In genomic region chr1:33932845-33933499, GRCm38 (mm10) we compare ENCODE assay signal across 18 mouse cellular contexts. TPM values are rescaled to one million over a fixed set of nuclear protein-coding genes. Genes with fewer than 3 reads are reported as not detected.
DNase-seq lines count a peak whose midpoint lies in the region; ATAC-seq and TF ChIP-seq lines count a peak whose summit lies in the region.
"Had no signal": no experiment of that assay in that cellular context is flagged by ENCODE, and none has a peak within 500 bp of the region (broad histone marks: within the 10 kb centered on the region; RNA-seq: fewer than 3 reads in every experiment).

No protein-coding gene starts in this region.

- no peaks in the 10 kb centered on the region for H3K9me3 ChIP-seq in forebrain, embryonic 14.5 days (replicated peaks; ENCODE audit: control insufficient read depth, low read length)
- H3K9me3 ChIP-seq in hindbrain, embryonic 12.5 days (replicated peaks): no peaks in the 10 kb centered on the region
- H3K9me3 ChIP-seq in midbrain, embryonic 14.5 days (ENCODE audit: control insufficient read depth, low read length): no peaks in the 10 kb centered on the region
- H3K9me3 ChIP-seq in liver, embryonic 12.5 days (replicated peaks): no peaks in the 10 kb centered on the region
- H3K9me3 ChIP-seq: G1E; intestine, embryonic 15.5 days; kidney, embryonic 15.5 days; neural tube, embryonic 12.5 days had no signal

- intact Hi-C loops in left cerebral cortex, postnatal 14 days (cut with DNase I): no loop called here

- DNase-seq in left cerebral cortex, postnatal 14 days (ENCODE audit: low spot score in 2 of 2): peak; percentile 36 to 40
- DNase-seq in left cerebral cortex, adult 11 months (ENCODE audit: low spot score): no peak
- peak; percentile 73 for DNase-seq in forebrain, embryonic 14.5 days (ENCODE audit: low spot score)
- DNase-seq in midbrain, embryonic 14.5 days: peak; percentile 62
- no peak for DNase-seq in spleen, postnatal 36 days (ENCODE audit: low spot score in 2 of 2)
- DNase-seq in lung, adult 2 months: no peak
- DNase-seq: cerebellum, adult 11-12 months; heart, postnatal 14 days; lung, embryonic 14.5 days; lung, postnatal 4 days had no signal

- no peak for TF ChIP-seq CTCF in lung, adult 2 months (IDR thresholded peaks at IDR 0.05; ENCODE audit: insufficient read depth, low read length)

- no peak overlapping the region for H3K27ac ChIP-seq in forebrain, embryonic 14.5 days (ENCODE audit: low read depth, low read length)
- no peak overlapping the region for H3K27ac ChIP-seq in hindbrain, embryonic 12.5 days
- H3K27ac ChIP-seq in midbrain, embryonic 14.5 days (replicated peaks; ENCODE audit: low read depth, low read length): no peak overlapping the region
- H3K27ac ChIP-seq in liver, embryonic 12.5 days: no peak overlapping the region
- H3K27ac ChIP-seq: intestine, embryonic 15.5 days; kidney, embryonic 15.5 days; neural tube, embryonic 12.5 days had no signal

- no peaks in the 10 kb centered on the region for H3K4me1 ChIP-seq in forebrain, embryonic 14.5 days (ENCODE audit: control insufficient read depth, insufficient read depth, low read length)
- H3K4me1 ChIP-seq in hindbrain, embryonic 12.5 days: peaks cover 10% of the 10 kb centered on the region
- H3K4me1 ChIP-seq in midbrain, embryonic 14.5 days (ENCODE audit: control insufficient read depth, insufficient read depth, low read length): peaks cover 7% of the 10 kb centered on the region; the same call in 1 of the 2 replicates
- no peaks in the 10 kb centered on the region for H3K4me1 ChIP-seq in lung, adult 2 months (ENCODE audit: control insufficient read depth, insufficient read depth, low read length)
- no peaks in the 10 kb centered on the region for H3K4me1 ChIP-seq in liver, embryonic 12.5 days
- H3K4me1 ChIP-seq: intestine, embryonic 15.5 days; kidney, embryonic 15.5 days; neural tube, embryonic 12.5 days had no signal

- H3K9ac ChIP-seq in forebrain, embryonic 14.5 days (ENCODE audit: low read length): no peak overlapping the region
- H3K9ac ChIP-seq in hindbrain, embryonic 12.5 days: no peak overlapping the region
- no peak overlapping the region for H3K9ac ChIP-seq in midbrain, embryonic 14.5 days (replicated peaks; ENCODE audit: low read length)
- no peak overlapping the region for H3K9ac ChIP-seq in liver, embryonic 12.5 days
- H3K9ac ChIP-seq: intestine, embryonic 15.5 days; kidney, embryonic 15.5 days; lung, embryonic 14.5 days; neural tube, embryonic 12.5 days had no signal

- H3K4me3 ChIP-seq in forebrain, embryonic 14.5 days (ENCODE audit: low read depth, low read length): no peak overlapping the region
- H3K4me3 ChIP-seq in hindbrain, embryonic 12.5 days: no peak overlapping the region
- H3K4me3 ChIP-seq in midbrain, embryonic 14.5 days (replicated peaks; ENCODE audit: low read depth, low read length): no peak overlapping the region
- H3K4me3 ChIP-seq in lung, adult 2 months (replicated peaks; ENCODE audit: extremely low read depth, low read depth, low read length): no peak overlapping the region
- no peak overlapping the region for H3K4me3 ChIP-seq in liver, embryonic 12.5 days
- H3K4me3 ChIP-seq: intestine, embryonic 15.5 days; kidney, embryonic 15.5 days; neural tube, embryonic 12.5 days had no signal

- H3K27me3 ChIP-seq in forebrain, embryonic 14.5 days (replicated peaks; ENCODE audit: control insufficient read depth, insufficient read depth, low read length): no peaks in the 10 kb centered on the region
- no peaks in the 10 kb centered on the region for H3K27me3 ChIP-seq in hindbrain, embryonic 12.5 days
- H3K27me3 ChIP-seq in midbrain, embryonic 14.5 days (ENCODE audit: control insufficient read depth, insufficient read depth, low read length): no peaks in the 10 kb centered on the region
- H3K27me3 ChIP-seq in liver, embryonic 12.5 days (replicated peaks): no peaks in the 10 kb centered on the region
- H3K27me3 ChIP-seq: intestine, embryonic 15.5 days; kidney, embryonic 15.5 days; neural tube, embryonic 12.5 days had no signal

- ATAC-seq in forebrain, embryonic 14.5 days: peak; percentile 77
- peak; percentile 54; the same call in 1 of the 2 replicates for ATAC-seq in hindbrain, embryonic 12.5 days (ENCODE audit: low FRiP score)
- ATAC-seq in midbrain, embryonic 14.5 days (ENCODE audit: low FRiP score, low TSS enrichment): no peak
- ATAC-seq in liver, embryonic 12.5 days: no peak
- ATAC-seq: CD4-positive, CD25-positive, alpha-beta regulatory T cell, adult 4 months; intestine, embryonic 15.5 days had no signal

- TF ChIP-seq POLR2A in lung, adult 2 months (IDR thresholded peaks at IDR 0.05; ENCODE audit: borderline replicate concordance, extremely low read depth, low read depth, low read length): no peak

- WGBS in forebrain, embryonic 14.5 days: 65% methylated on average over 14 of the region's 14 CpGs
- 78% methylated on average over 14 of the region's 14 CpGs for WGBS in hindbrain, embryonic 12.5 days
- WGBS in midbrain, embryonic 14.5 days: 65% methylated on average over 14 of the region's 14 CpGs
- WGBS in lung, adult 2 months: 69% methylated on average over 14 of the region's 14 CpGs
- WGBS in liver, embryonic 12.5 days (ENCODE audit: insufficient replicate concordance): 67% methylated on average over 14 of the region's 14 CpGs

- H3K36me3 ChIP-seq in forebrain, embryonic 14.5 days (ENCODE audit: control insufficient read depth, insufficient read depth, low read length): no peaks in the 10 kb centered on the region
- no peaks in the 10 kb centered on the region for H3K36me3 ChIP-seq in hindbrain, embryonic 12.5 days
- H3K36me3 ChIP-seq in midbrain, embryonic 14.5 days (ENCODE audit: control insufficient read depth, insufficient read depth, low read length): no peaks in the 10 kb centered on the region
- H3K36me3 ChIP-seq in liver, embryonic 12.5 days: no peaks in the 10 kb centered on the region
- H3K36me3 ChIP-seq: G1E; intestine, embryonic 15.5 days; kidney, embryonic 15.5 days; neural tube, embryonic 12.5 days had no signal

- no peak overlapping the region for H3K4me2 ChIP-seq in forebrain, embryonic 14.5 days (ENCODE audit: low read length)
- no peak overlapping the region for H3K4me2 ChIP-seq in hindbrain, embryonic 12.5 days (replicated peaks)
- H3K4me2 ChIP-seq in midbrain, embryonic 14.5 days (ENCODE audit: low read length): no peak overlapping the region
- no peak overlapping the region for H3K4me2 ChIP-seq in liver, embryonic 12.5 days
- H3K4me2 ChIP-seq: heart, embryonic 11.5 days; intestine, embryonic 15.5 days; kidney, embryonic 15.5 days; lung, embryonic 14.5 days; neural tube, embryonic 12.5 days had no signal

RNA-seq across cellular contexts. Expression of gene Dst, which starts 24.9 kb away (rescaled TPM):
- 100 to 1,000 TPM; 240 to 256 TPM for total RNA-seq in left cerebral cortex, postnatal 14 days (2021)
- 24.9 and 43.9 TPM in 2 replicates for polyA plus RNA-seq in forebrain, embryonic 14.5 days (2014; fragmentation: Nextera tagmentation; extraction: Ambion mirVana)
- polyA plus RNA-seq in hindbrain, embryonic 12.5 days (2016; fragmentation: Nextera tagmentation; extraction: Ambion mirVana): 38.7 and 44.5 TPM in 2 replicates
- polyA plus RNA-seq in midbrain, embryonic 14.5 days (2014; fragmentation: Nextera tagmentation; extraction: Ambion mirVana): 53.2 and 59.8 TPM in 2 replicates
- polyA plus RNA-seq in lung, adult 2 months (2012; rRNA removed): 42.8 and 55.4 TPM in 2 replicates
- 5.4 TPM in 2 replicates for polyA plus RNA-seq in liver, embryonic 12.5 days (2016; fragmentation: Nextera tagmentation; extraction: Ambion mirVana)
- polyA plus RNA-seq: G1E had no signal

RNA-seq across cellular contexts. Expression of gene Bend6, which starts 25.4 kb away (rescaled TPM):
- total RNA-seq in left cerebral cortex, postnatal 14 days (2021): 100 to 1,000 TPM; 141 TPM
- 32.2 and 40.3 TPM in 2 replicates for polyA plus RNA-seq in forebrain, embryonic 14.5 days (2014; fragmentation: Nextera tagmentation; extraction: Ambion mirVana)
- polyA plus RNA-seq in hindbrain, embryonic 12.5 days (2016; fragmentation: Nextera tagmentation; extraction: Ambion mirVana): 4.4 and 5.6 TPM in 2 replicates
- polyA plus RNA-seq in midbrain, embryonic 14.5 days (2014; fragmentation: Nextera tagmentation; extraction: Ambion mirVana): 32.1 and 40.6 TPM in 2 replicates
- polyA plus RNA-seq in lung, adult 2 months (2012; rRNA removed): 0.45 and 0.59 TPM in 2 replicates
- polyA plus RNA-seq in liver, embryonic 12.5 days (2016; fragmentation: Nextera tagmentation; extraction: Ambion mirVana): 1.5 and 1.8 TPM in 2 replicates
- total RNA-seq: G1E had no signal
- polyA plus RNA-seq: G1E had no signal

Comparison
In these comparisons a context has a peak if more than half of its experiments do, and no peak if none do; other contexts are left out.
1. DNase-seq: peak in left cerebral cortex, postnatal 14 days (2 of 2), forebrain, embryonic 14.5 days (single experiment) and midbrain, embryonic 14.5 days (single experiment); none in left cerebral cortex, adult 11 months (single experiment), spleen, postnatal 36 days (0 of 2) and lung, adult 2 months (single experiment).
2. ATAC-seq: peak in forebrain, embryonic 14.5 days (single experiment) and hindbrain, embryonic 12.5 days (single experiment); none in midbrain, embryonic 14.5 days (single experiment) and liver, embryonic 12.5 days (single experiment).